Mouse (Mus musculus) forebrain, embryonic 13.5 days (tissue): ENCODE data around the gene Mindy2. TPM values are rescaled to one million over a fixed set of nuclear protein-coding genes. Genes with fewer than 3 reads are reported as not detected.
A peak's percentile ranks its signal among the peaks of the same experiment; 100 is the strongest.

Source experiments
- ATAC-seq: fragments of 200-750 bp; cut with Nextera tagmentation; 2 replicates; pipeline ENCODE4 v1.8.0; 2017
- H3K27ac ChIP-seq: fragments of 300-500 bp; sonication (generic); 2 replicates; pipeline ENCODE4 v1.5.1; 2015; ENCODE audit warnings: inconsistent platforms, mild to moderate bottlenecking, moderate library complexity
- H3K27me3 ChIP-seq: fragments of 300-500 bp; sonication (generic); 2 replicates; pipeline ENCODE4 v1.6.1; 2015; ENCODE audit warnings: mild to moderate bottlenecking, inconsistent platforms
- H3K36me3 ChIP-seq: fragments of 300-500 bp; sonication (generic); 2 replicates; pipeline ENCODE4 v1.6.1; 2015; ENCODE audit warnings: mild to moderate bottlenecking, inconsistent platforms; ENCODE audit not compliant: poor library complexity, severe bottlenecking
- H3K4me1 ChIP-seq: fragments of 300-500 bp; sonication (generic); 2 replicates; pipeline ENCODE4 v1.6.1; 2015; ENCODE audit warnings: inconsistent platforms
- H3K4me2 ChIP-seq: fragments of 300-500 bp; sonication (generic); 2 replicates; pipeline ENCODE4 v1.6.1; 2015; ENCODE audit warnings: inconsistent platforms, mild to moderate bottlenecking, moderate library complexity
- H3K4me3 ChIP-seq: fragments of 300-500 bp; sonication (generic); 2 replicates; pipeline ENCODE4 v1.5.1; 2015; ENCODE audit warnings: mild to moderate bottlenecking, inconsistent platforms
- H3K9ac ChIP-seq: fragments of 300-500 bp; sonication (generic); 2 replicates; pipeline ENCODE4 v1.6.1; 2015; ENCODE audit warnings: mild to moderate bottlenecking, inconsistent platforms
- H3K9me3 ChIP-seq: fragments of 300-500 bp; sonication (generic); replicated peaks from 2 replicates; pipeline ENCODE4 v1.6.1; 2016; ENCODE audit warnings: inconsistent platforms
- WGBS: fragments of 180-500 bp; shearing (Covaris S2); methylation state at CpG from one replicate; pipeline ENCODE4 v1.1.7; 2015; 5-methylcytosine and 5-hydroxymethylcytosine counted together
- polyA plus RNA-seq: library from polyadenylated mRNA; unstranded; fragments of >200 nt; fragmentation: Nextera tagmentation; extraction: Ambion mirVana; gene quantifications from 2 replicates; pipeline ENCODE4 v1.2.1, GENCODE M21; 2015

Mindy2 gene
- 10.2 and 10.9 TPM in 2 replicates for polyA plus RNA-seq

DNA sequence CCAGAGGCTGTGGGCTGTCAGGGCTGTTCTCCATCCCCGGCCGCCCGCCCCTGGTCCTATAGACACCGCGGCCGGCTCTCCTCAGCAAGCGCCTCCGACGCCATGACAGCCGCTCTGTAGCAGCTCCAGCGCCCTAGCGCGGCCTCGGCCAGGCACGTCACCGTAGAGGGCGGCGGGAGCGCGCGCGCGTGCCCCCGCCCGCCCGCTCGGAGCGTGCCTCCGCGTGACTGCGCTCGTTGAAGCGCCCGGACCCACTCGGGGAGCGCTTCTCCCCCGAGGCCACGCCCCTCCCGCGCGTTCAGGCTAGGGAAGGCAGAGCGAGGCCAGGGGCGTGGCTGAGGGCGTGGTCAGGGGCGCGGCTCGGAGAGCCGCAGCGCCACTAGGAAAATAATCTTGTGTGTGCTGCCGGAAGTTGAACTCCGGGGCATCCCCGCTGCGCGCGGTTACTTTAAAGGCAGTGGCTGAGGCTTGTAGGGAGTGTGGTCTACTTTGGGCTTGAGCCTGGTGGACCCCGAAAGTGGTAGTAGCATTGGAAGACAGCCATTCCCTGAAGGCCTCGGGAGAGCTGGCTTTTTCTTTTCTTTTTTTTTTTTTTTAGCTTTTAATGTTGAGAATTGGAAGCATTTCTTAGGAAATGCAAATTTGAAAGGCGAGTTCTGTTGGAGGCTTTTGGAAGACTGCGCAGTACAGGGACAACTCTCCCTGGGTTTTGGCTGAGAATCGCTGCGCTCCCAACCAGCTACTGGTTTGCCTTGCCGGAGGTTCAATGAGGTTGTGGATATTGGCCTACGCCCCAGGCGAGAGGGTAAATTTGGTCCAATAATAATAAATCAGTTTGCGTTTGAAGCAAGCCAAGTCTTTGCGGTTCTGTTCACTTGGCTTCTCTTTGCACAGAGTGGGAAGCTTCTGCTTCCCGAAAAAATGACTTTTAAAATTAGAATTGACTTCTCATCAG lies at the start of gene Mindy2:
Mindy2 (minus strand) TSS at position 162 of the 955 bp plus-strand sequence.
- peak within 1 kb of the TSS; percentile 91 for H3K4me3 ChIP-seq
- ATAC-seq, result peak; percentile 98
- peak within 1 kb of the TSS; percentile 78 for H3K4me2 ChIP-seq

DNA sequence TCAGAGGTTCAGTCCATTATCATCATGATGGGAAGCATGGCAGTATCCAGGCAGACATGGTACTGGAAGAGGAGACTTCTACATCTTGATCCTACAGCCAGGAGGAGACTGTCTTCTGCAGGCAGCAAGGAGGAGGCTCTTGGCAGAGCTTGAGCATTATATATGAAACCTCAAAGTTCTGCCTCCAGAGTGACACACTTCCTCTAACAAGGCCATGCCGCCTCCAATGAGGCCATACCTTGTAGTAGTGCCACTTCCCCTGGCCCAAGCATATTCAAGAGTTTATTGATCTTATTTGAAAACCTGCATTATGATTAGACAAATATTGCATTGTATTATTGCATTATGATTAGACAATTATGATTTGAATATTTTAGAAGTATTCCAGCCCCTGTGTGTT lies 49.5 kb upstream of the Mindy2 start:
- Histone ChIP-seq H3K4me1 (no peaks in the 10 kb centered on the region), H3K4me2 (no peak overlapping the region), H3K9me3 (no peaks in the 10 kb centered on the region), H3K27me3 (no peaks in the 10 kb centered on the region), H3K4me3 (no peak overlapping the region), H3K36me3 (peaks cover 9% of the 10 kb centered on the region), H3K9ac (no peak overlapping the region), H3K27ac (no peak overlapping the region)
- WGBS, result 92% methylated on average over 1 of the region's 1 CpGs
- no peak for ATAC-seq

More for the DNA sequence above, at the start of gene Mindy2:
- Histone ChIP-seq H3K27me3 (no peaks in the 10 kb centered on the region), H3K4me1 (peaks cover 23% of the 10 kb centered on the region), H3K36me3 (no peaks in the 10 kb centered on the region), H3K9ac (peak within 1 kb of the TSS; percentile 91), H3K9me3 (no peaks in the 10 kb centered on the region), H3K27ac (peak within 1 kb of the TSS; percentile 95)
- 2% methylated on average over 62 of the region's 67 CpGs for WGBS

DNA sequence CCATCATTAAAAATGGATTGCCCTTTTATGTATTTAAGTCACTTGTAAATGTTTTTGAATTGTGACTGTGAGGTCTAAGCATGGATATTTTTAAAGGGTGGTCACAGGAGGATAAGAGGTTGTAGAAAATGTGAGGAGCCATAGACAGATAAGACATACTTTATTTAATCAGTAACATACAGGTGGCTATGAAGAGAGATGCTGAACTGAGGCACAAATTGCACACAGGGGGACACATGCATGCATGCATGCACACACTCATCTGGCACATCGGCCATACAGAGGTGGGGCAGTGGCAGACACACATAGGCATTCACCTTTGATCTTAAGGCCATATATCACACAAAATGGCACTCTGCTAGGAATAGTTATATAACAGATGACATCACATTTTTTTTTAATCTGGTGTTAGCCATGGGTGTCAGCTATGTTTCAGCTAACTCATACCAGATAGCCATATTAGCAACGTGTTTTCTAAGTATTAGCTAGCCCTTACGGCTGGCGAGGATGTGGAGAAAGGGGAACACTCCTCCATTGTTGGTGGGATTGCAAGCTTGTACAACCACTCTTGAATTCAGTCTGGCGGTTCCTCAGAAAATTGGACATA lies 46.7 kb upstream of the Mindy2 start:
- no peak for ATAC-seq
- Histone ChIP-seq H3K9me3 (no peaks in the 10 kb centered on the region), H3K4me1 (no peaks in the 10 kb centered on the region), H3K27ac (no peak overlapping the region), H3K9ac (no peak overlapping the region), H3K4me3 (no peak overlapping the region), H3K4me2 (no peak overlapping the region), H3K27me3 (no peaks in the 10 kb centered on the region), H3K36me3 (peaks cover 9% of the 10 kb centered on the region)
- WGBS, result 98% methylated on average over 5 of the region's 5 CpGs

DNA sequence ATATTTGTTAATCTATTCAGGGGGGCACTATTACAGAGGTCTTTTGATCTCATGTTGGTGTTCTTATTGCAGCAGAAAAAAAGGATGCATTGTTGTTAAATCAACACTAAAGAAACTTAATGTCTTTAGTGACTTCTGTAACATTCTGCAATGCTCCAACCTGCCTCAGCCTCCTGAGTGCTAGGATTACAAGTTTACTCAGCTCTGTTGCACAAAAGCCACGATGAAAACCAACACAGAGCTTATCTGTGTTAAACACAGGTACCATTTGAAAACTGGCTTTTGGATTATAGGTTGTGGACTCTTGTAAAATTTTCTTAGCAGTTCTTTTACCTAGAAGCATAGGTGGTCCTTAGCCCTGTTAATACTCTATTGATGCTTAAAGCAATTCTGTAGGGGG lies 41.1 kb upstream of the Mindy2 start:
- 81% methylated on average over 1 of the region's 1 CpGs for WGBS
- Histone ChIP-seq H3K4me2 (no peak overlapping the region), H3K27ac (no peak overlapping the region), H3K27me3 (no peaks in the 10 kb centered on the region), H3K9me3 (no peaks in the 10 kb centered on the region), H3K4me1 (no peaks in the 10 kb centered on the region), H3K36me3 (no peaks in the 10 kb centered on the region), H3K9ac (no peak overlapping the region), H3K4me3 (no peak overlapping the region)
- ATAC-seq, result no peak

DNA sequence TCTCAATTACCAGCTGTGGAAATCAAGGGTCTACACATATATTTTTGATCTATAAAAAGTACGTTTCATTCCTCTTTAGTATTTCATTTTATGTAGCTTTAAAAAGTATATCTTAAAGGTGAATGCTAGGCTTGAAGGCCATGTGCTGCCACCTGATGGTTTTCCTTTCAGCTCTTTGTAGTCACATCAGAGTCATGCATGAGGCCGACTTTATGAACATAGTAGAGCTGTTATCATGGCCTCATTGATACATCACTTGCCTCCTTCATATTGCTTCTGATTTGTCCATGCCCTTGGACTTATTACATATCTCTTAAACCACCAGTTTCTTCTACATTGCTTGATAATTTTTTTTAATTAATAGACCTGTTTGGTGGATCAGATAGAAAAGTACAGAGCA lies 38.7 kb upstream of the Mindy2 start:
- Histone ChIP-seq H3K4me2 (no peak overlapping the region), H3K27me3 (no peaks in the 10 kb centered on the region), H3K36me3 (no peaks in the 10 kb centered on the region), H3K9ac (no peak overlapping the region), H3K27ac (no peak overlapping the region), H3K9me3 (no peaks in the 10 kb centered on the region), H3K4me3 (no peak overlapping the region), H3K4me1 (no peaks in the 10 kb centered on the region)
- no peak for ATAC-seq
- 98% methylated on average over 2 of the region's 2 CpGs for WGBS

DNA sequence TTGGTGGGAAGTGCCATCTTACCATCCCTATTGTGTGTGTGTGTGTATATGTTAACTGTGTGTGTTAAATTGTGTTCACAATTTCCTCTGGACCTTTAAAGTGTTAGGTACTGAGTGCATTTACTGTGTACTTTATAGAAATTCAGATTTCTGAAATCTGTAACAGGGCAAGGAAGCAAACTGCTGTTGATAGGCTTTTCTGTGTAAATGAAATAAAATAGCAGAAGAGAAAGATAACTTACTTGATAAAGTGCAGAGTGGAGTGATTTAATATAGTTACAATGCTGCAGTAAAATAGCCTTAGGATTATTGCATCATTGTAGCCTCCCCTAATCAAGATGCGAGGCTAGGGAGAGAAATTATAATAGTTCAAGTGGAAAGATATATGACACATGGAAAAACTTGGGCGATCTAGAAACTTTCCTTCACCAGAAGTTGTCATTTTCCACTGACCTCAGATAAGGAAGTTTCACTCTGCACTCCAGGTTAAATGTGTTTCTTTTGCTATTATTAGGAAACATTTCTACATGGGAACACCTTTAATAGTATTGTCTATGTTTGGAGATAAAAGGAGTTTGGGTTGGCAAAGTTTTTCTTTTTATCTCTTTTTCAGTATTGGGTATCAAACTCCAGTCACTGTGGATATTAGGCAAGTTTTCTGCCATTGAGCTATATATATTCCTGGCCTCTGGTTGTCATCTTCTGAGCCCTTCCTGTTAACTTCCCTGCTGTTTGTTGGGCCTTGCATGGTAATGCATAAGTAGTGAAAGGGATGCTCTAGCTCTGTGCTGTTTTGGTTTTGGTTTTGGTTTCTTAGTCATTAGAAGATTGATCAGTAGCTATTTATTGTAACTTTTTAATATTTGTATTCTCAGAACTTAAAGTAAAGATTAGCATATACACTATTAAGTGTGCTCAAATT lies 35.1 kb upstream of the Mindy2 start:
- H3K4me3 ChIP-seq, result no peak overlapping the region
- no peak overlapping the region for H3K27ac ChIP-seq
- H3K9ac ChIP-seq, result no peak overlapping the region
- H3K4me1 ChIP-seq, result no peaks in the 10 kb centered on the region
- H3K36me3 ChIP-seq, result no peaks in the 10 kb centered on the region
- H3K4me2 ChIP-seq, result no peak overlapping the region
- H3K9me3 ChIP-seq, result no peaks in the 10 kb centered on the region
- 79% methylated on average over 2 of the region's 2 CpGs for WGBS
- no peaks in the 10 kb centered on the region for H3K27me3 ChIP-seq
- ATAC-seq, result no peak

DNA sequence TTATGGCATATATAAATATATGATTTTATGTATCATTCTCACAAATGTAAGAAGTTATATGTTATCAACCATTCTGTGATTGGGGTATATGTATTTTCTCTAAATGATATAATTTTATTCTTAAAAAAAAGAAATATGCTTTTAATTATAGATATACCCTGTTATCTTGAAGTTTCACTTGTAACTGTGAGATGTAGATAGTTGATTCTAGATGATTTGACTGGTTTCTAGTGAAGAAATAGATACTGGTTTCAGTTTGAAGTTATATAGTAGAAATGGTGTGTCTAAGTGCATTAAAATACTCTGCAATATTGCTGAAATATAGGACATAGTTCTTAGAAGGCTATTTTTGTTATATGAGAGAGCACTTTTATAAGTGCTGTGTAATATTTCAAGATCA lies 33.6 kb upstream of the Mindy2 start:
- no peak overlapping the region for H3K4me3 ChIP-seq
- ATAC-seq, result no peak
- H3K27me3 ChIP-seq, result no peaks in the 10 kb centered on the region
- no peak overlapping the region for H3K4me2 ChIP-seq
- no peak overlapping the region for H3K9ac ChIP-seq
- H3K27ac ChIP-seq, result no peak overlapping the region
- H3K4me1 ChIP-seq, result no peaks in the 10 kb centered on the region
- no peaks in the 10 kb centered on the region for H3K36me3 ChIP-seq
- H3K9me3 ChIP-seq, result no peaks in the 10 kb centered on the region

DNA sequence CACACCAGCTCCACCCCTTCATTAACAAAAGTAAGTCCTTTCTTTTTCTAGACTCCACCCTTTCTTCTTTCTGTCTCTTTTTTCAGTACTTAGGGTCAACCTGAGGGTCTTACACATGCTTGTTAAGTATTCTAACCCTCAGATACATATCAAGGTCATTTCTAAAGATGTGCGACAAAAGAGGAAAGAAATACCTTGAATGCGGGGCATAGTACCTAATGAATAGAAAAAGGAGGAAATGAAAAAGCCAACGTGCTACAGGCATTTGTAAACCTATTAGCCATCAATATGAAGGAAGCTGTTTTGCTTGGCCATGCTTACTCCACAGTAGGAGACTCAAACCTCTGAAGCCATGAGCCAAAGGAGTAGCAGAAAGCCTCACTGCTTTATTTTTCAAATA lies 33.0 kb upstream of the Mindy2 start:
- no peak overlapping the region for H3K9ac ChIP-seq
- no peaks in the 10 kb centered on the region for H3K9me3 ChIP-seq
- no peak overlapping the region for H3K27ac ChIP-seq
- H3K36me3 ChIP-seq, result no peaks in the 10 kb centered on the region
- no peaks in the 10 kb centered on the region for H3K27me3 ChIP-seq
- H3K4me2 ChIP-seq, result no peak overlapping the region
- H3K4me1 ChIP-seq, result no peaks in the 10 kb centered on the region
- 73% methylated on average over 3 of the region's 3 CpGs for WGBS
- ATAC-seq, result no peak
- no peak overlapping the region for H3K4me3 ChIP-seq

DNA sequence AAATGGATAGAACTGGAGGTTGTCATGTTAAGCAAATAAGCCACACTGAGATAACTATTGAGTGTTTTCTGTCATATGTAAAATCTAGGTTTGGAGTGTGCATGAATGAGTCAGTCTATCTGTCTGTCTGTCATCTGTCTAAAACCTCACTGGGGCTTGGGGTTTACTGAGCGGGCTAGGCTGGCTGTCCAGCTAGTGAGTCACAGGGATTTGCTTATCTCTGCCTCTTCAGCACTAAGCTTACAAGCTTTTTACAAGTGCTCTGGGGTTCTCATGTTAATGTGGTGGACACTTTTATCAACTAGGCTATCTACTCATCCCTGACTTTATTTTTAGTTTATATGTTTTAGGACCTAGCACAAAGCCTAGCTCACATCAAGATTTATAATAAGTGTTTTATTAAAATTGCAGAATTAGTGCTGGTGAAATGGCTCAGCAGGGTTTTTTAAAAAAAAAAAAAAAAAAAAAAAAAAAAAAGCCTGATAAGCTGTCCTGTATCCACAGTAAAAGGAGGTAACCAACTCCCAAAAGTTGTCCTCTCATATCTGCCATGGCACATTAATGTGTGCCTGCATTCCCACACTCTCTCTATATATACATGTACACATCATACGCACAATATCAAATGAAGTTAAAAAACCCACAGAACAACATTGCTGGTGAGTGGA lies 31.5 kb upstream of the Mindy2 start:
- Histone ChIP-seq H3K4me1 (no peaks in the 10 kb centered on the region), H3K36me3 (no peaks in the 10 kb centered on the region), H3K9ac (no peak overlapping the region), H3K9me3 (no peaks in the 10 kb centered on the region), H3K4me2 (no peak overlapping the region), H3K27ac (no peak overlapping the region), H3K4me3 (no peak overlapping the region), H3K27me3 (no peaks in the 10 kb centered on the region)
- WGBS, result 88% methylated on average over 2 of the region's 2 CpGs
- ATAC-seq, result no peak

DNA sequence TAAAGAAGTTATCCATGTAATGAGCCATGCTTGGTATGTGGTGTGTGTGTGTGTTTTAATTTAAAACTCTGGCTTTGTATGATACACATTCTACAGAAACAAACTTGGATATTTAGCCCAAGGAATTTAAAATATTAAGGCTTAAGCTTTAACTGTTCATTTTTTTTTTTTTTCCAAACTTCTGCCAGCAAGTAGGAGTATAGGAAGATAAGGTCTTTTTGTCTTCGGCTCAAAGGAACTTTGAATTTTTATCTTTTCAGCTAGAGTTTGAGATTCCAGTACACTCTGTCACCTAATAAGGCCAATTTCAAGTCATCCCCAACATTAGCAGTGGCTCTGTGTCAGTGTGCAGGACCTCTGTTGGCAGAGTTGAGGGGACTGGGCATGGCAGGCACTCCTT lies 25.2 kb upstream of the Mindy2 start:
- Histone ChIP-seq H3K27me3 (no peaks in the 10 kb centered on the region), H3K4me3 (no peak overlapping the region), H3K9ac (no peak overlapping the region), H3K9me3 (no peaks in the 10 kb centered on the region), H3K4me2 (no peak overlapping the region), H3K4me1 (peaks cover 25% of the 10 kb centered on the region), H3K27ac (no peak overlapping the region), H3K36me3 (no peaks in the 10 kb centered on the region)
- ATAC-seq, result no peak
- WGBS, result 93% methylated on average over 1 of the region's 1 CpGs
